Mouse (Mus musculus) E14TG2a.4 (cell line): ENCODE results near the gene Gm28048.

ENCODE experiments used
- CTCF ChIP-seq: conservative IDR thresholded peaks from 2 replicates; pipeline ENCODE4 v1.5.1; 2014; ENCODE audit warnings: low read length
- POU5F1 ChIP-seq: IDR thresholded peaks from 2 replicates; pipeline ENCODE4 v1.6.1; 2014; ENCODE audit warnings: low read length, borderline replicate concordance

GRCm38 (mm10) chr11:22973599-22973998, 8.3 kb downstream of the Gm28048 start:
- TF ChIP-seq CTCF, result no peak
- no peak for TF ChIP-seq POU5F1
